Mouse (Mus musculus): ENCODE measurements around the gene Gm13030.
"Not testable (repeated sequence)": the region's sequence is repeated elsewhere in the genome, so short reads cannot be mapped to it uniquely, and the experiment has no call there.

The Gm13030 gene

DNA sequence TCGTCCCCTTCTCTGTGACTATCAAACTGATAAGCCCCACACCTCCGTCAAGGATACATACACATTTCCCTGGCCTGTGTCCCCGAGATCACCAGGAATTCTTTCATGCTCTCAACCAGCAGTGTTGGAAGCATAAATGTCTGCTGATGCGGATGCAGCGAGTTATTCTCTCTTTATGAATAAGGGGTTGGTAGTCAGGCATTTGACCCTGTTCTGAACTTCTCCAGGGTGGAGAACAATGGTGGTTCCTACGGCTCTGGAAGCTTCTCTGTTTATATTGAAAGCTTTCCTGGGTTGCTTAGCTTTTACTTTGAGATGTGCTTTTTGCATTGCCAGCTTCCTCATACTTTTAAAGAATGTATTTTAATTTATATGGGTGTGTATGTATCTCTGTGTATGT is at the start of gene Gm13030:
Gene Gm13030, minus strand, starts transcription at position 101 of the 400 bp plus-strand sequence.
- no peak for DNase-seq (ENCODE audit: low spot score in 2 of 2)

DNA sequence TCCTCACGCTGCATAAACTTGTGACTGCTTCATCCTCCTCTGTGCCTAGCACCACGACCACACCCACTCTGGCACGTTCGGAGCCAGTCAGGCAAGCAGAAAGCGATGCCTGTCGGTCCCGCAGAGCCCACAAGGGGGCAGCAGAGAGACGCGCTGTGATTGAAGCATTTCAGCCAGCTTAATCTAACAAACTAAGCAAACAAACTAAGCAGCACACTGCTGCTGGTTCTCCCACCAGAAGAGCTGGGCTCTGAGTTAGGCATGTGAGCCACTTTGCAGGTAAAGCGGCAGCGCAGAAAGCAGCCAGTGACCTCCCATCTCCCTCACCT is 48.3 kb upstream of the Gm13030 start:
- DNase-seq (ENCODE audit: low spot score in 2 of 2) = peak; percentile 97 to 98

DNA sequence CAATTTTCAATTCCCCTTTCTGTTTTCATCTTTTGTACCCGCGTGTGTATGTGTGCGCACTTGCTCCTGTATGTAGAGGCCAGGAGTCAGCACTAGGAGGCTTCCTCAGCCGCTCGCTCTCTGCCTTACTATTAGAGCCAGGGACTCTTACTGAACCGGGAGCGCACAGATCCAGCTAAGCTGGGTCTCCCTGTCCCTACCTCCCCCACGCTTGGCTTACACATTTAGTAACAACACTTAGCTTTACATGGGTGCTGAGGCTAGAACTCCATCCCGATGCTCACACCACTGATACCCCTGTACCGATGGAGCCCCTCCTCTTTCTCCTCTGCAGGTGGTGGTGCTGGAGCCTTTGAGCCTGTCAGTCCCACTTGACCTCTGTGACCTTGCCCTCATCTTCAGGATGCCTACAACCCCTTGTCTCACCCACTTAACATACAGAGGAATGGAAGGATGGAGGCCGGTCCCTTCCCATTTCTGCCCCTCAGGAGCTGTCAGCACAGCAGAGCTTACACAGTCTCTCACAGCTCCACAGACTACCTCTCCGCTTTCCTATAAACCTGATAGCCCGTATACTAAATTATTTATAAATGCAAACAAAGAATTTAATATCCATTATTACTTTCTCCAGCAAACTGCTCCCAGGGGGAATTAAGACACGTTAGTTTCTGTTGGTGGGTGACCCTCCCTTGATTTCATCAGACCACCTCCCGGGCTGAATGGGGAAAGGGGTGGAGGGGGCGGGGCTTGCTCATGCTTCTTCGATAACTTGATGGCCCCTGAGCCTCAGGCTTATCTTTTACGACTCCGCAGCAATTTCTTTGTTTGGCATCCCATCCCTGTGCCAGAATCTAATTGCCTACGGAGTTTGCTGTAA is 47.7 kb upstream of the Gm13030 start:
- no peak for DNase-seq (ENCODE audit: low spot score in 2 of 2)

DNA sequence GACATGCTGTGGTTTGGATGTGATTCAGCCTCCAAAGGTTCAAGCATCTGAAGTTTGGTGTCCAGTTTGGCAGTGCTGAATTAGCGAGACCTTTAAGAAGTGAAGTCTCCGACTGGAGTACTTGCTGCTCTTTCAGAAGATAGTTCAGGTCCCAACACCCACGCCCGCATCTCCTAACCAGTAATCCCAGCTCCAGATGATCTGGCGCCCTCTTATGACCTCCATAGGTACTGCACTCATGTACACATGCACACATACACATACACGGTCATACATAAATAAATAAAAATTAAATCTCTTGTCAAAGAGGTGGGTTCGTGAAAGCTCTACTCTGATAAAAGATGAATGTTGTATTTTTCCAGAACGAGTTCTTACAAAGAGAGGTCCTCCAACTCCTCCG is 43.5 kb upstream of the Gm13030 start:
- no peak for DNase-seq (ENCODE audit: low spot score in 2 of 2)

DNA sequence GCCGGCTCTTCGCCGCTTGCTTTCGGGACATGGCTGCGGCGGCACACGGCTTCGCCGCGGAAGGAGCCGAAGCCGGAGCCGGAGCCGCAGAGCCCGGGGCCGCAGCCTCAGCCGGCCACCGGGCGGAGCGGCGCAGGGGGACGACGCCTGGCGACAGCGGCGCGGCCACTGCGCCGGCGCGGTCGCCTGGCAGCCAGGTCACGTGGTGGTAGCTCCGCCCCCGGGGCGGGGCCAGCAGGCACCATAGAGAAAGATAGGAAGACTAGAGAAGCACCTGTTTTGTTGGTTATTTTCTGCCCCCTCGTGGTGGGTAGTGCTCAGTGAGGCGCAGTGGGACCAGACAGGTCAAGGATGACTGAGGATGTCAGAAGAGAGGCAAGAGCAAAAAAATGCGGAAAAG is 40.0 kb upstream of the Gm13030 start, which contains the start of gene Otud3:
Gene Otud3, minus strand, starts transcription at position 149 of the 400 bp plus-strand sequence.
- DNase-seq (ENCODE audit: low spot score in 2 of 2) = peak; percentile 86 to 97

DNA sequence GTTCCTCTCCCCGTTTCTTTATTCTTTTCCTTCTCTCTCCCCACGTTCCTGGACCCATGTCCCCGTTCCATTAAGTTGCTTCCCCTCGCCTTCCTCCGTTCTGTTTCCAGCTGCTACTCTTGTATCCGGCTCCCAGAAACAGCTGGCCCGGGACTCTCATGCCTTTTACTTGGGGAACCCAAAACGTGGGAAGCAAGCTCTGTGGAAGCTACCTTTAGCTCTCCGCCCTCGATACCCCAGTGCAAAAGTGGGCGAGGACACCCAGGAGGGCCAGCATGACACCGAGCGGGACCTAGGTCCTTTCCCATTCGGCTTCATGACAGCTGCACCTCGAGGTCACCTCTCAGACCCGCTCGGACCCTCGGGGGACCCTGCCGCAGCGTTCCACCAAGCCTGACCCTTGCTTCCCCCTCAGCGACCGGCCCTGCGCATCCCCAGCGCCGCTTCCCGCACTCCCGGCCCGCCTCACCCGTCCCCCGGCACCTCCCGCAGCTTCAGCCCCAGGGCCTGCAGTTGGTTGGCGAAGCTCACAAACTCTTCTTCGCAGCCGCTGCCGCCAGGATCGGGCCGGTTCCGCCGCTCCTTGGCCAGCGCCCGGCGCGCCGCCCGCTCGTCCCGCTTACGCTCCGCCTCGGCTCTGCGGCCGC is 39.5 kb upstream of the Gm13030 start:
- DNase-seq (ENCODE audit: low spot score in 2 of 2) = no peak

DNA sequence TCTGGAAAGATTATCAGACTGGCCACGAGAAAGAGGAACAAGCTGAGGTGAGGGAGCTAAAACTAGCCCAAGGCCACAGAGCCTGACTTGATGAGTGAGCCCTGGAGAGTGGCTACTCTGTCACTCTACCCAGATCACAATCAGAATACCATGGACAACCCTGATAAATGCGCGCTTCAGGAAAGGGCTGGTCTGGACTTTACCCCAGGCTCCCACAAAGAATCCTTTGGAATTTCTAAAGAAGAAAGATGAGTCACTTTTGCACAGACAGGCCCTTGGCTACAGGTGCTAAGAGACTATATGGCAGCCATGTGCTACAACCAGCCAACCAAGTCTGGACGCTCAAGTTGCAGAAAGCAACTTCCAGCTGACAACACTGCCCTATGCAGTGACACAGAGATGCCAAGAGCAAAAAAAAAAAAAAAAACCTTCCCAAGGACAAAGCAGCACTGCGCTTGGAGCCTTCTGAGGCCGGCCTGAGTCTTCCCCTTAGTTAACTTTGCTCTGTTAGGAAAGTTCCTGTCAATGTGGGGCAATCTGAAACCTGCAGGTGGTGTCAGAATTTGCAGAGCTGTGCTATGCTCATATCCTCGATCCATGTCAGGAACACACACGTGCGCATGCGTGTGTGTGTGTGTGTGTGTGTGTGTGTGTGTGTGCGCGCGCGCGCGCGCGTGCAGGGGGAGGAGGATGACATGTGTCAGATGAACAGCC is 32.0 kb upstream of the Gm13030 start:
- DNase-seq (ENCODE audit: low spot score in 2 of 2) = no peak

DNA sequence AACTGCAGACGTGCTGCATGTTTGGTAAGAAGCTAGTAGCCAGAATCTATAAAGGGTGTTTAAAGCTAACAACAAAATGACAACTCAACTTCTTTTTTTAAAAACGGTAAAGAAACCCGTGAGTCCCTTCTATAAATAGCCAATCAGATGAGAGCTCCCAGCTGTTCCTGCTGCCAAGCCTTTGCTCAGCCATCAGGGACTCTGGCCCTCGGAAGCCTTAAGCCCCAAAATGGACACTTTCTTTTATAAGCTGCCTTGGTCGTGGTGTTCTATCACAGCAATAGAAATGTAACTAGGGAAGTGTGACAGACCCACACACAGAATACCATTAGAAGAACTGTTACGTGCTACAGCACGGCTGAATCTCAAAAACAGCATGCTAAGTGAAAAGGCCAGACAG is 25.6 kb upstream of the Gm13030 start:
- DNase-seq (ENCODE audit: low spot score in 2 of 2) = no peak

DNA sequence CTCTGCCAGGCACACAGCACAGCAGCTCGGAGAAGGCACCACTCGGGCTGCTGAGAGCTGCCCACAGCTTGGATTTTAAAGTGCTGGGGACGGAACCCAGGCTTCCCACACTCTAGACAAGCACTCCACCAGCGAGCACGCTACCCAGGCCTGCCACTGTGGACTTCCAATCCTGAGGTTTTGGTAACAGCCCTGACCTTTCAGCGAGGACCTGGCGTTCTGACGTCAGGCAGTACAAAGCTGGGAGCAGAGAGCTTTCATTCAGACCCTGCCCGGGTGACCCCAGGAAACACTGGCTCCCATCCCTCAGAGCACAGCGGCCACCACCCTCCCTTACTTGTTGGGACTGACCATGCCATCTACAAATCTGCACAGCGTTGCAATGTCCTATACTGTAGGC is 20.0 kb upstream of the Gm13030 start:
- DNase-seq (ENCODE audit: low spot score in 2 of 2) = not testable (repeated sequence)

DNA sequence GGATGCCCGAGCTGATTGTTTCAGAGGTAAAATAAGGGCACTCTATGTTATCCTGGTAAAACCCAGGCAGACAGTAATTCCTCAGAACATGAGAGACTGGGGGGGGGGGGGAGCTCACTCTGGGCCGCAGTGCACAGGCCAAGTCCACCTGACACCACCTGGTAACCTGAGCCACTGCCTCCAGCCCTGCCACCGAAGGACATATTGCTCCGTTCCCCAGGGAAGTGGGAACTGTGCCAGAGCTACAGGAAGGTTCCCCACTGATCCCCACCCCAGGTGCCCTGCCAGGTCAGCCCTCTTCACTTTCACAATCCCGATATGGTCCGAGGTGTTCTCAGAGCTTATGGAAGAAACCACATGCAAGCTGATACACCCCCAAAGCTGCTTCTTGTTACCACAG is 18.9 kb upstream of the Gm13030 start:
- no peak for DNase-seq (ENCODE audit: low spot score in 2 of 2)

DNA sequence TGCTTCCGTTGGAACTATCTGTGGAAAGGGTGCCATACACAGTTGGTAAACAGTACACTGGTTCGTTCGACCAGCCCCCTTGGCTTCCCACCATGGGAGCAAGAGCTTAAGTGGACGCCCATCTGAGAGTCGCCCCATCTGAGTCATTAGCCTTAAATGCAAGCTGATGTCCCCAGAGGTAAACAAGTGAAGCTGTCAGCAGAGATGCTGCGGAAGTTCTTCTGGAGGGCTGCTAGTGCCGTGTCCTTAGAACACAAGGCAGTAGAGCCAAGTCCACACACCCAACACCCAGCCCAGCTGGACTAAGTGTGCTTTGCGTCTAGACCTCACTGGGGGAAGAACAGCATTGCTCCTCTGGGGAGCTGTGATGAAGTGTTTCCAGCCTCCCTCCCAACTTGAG is 15.9 kb upstream of the Gm13030 start:
- DNase-seq (ENCODE audit: low spot score in 2 of 2) = no peak

DNA sequence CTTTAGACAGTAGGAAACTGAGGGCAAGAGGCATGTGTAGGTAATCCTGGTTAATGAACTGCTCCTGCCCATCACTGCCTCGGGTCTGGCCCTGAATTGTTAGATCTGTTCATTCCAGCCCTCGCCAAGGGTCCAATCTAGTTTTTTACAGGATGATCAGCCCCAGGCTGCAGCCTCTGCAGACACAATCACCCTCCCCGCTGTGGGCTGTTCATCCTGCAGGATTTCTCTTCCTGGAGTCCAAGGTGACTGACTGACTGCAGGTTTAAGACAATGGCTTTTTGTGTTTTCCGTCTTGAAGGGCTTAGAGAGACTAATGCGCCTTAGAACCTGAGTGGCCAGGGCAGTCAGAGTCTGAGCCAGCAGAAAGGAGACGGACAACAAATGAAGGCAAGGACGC is 15.4 kb upstream of the Gm13030 start:
- DNase-seq (ENCODE audit: low spot score in 2 of 2) = no peak

DNA sequence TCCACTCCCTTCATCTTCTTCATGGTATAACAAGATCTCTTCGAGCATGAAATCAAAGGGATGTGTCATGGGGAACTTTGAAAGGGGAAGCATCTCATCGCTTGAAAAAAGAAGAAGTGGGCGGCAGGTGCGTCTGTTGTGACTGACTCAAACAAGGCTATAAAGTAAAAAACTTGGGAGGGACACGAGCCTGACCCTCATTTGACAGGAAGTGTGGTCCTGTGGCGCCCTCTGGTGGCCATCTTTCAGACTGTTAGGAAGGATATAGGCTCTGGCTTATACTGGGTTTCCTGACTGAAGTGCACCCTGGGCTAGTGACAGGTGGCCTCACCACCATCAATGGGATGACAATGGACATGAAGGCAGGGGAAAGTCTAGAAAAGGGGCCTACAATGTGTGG is 10.5 kb upstream of the Gm13030 start:
- DNase-seq (ENCODE audit: low spot score in 2 of 2) = peak; percentile 90 to 93

DNA sequence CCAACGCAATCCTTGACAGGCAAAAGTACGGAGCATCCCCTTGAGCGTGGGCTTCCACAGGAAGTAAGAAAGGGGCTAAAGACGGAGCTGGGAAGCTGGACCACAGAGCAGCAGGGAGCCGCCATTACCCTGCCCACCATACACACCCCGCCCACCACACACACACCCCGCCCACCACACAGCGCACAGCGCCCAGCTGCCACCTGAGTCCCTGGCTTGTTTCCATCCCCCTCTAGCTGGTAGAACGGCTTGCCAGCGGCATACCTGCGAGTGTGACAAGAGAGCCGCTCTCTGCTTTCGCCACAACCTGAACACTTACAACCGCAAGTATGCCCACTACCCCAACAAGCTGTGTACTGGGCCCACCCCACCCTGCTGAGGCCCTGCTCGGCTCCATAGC is 8.4 kb upstream of the Gm13030 start:
- no peak for DNase-seq (ENCODE audit: low spot score in 2 of 2)

DNA sequence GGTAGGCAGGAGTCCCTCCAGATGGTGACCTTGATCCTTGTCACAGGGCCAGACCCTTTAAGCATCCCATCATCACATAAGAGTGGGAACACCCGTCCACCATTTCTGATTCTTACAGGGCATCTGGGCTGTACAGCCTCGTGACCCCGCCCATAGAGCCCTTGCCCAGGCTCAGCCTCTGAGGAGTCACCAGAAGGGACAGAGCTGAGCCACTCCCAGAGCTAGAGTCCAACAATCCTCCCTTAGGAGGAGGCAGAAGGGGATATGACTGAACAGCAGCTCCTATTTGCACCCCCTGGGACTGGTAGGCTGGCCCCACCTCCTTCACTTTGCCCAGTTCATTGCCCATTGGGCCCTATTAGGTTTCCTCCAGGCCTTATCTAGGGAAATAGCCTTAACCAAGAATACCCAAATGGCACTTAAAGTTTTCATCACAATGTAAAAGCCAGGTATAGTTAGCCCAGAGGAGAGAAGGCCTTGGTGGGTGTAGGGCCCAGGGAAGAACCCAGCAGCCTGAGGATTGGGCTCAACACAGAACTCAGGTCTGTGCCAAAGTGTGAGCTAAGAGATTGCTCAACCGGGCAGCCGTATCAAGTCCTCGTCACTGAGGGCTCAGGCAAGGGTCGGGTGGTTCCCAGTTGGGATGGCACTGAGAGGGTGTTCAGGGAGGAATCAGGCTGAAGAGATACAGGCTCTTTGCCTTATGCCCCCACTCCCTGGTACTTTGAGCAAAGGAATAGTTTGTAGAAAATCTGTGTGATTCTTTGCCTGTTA is 7.2 kb upstream of the Gm13030 start:
- DNase-seq (ENCODE audit: low spot score in 2 of 2) = no peak

DNA sequence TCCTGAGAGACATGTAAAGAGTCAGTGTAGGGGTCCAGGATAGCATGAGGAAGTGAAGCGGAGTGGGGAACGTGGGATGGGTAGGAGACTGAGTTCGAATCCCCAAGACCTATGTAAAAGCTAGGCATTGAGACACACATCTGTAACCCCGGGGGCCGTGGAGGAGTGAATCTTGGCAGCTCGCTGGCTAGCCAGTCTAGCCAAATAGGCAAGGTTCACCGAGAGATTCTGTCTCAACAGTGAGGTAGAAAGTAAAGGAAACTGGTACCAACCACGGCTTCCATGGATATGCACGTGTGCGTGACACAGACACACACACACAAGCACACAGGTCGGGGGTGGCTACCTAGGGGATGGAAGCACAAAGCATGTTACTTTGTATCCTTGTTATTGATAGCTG is 6.0 kb upstream of the Gm13030 start:
- no peak for DNase-seq (ENCODE audit: low spot score in 2 of 2)

DNA sequence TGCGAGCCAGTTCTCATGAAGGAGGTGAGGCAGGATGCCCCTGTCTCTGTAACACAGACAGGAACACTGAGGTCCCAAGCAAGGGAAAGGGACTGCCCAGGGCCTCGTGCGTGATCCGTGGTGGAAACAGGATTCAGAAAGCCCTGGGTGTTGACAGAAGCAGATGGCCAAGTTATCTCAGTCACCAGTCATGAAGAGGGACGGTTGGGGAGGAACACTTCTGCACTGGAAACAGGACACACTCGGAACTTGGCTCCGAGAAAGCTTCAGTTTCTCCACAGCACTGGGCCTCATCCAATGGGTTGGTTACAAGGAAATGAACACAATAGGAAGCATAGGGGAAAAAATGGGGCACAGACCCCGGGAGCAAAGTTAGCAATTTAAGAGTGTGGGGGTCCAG is 5.0 kb upstream of the Gm13030 start:
- no peak for DNase-seq (ENCODE audit: low spot score in 2 of 2)

DNA sequence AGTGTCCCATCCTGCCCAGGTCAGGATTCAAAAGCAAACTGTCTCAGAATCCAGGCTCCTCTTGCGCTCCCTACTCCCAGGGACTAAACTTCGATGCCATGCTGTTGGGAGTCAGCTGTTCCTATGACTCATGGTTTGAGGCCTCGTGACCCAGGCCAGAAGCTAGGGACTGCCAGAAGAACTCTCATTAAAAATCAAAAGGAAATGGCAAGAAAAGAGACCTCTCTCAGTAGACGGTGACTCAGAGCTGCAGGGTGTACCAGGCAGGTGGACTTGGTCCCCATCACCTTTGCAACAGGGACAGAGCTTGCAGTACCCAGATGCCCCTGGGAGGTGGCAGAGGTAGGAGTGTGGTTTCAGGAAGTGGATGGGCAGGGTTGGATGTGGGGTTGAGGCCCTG is 4.0 kb upstream of the Gm13030 start, which contains the start of gene Pla2g2e:
Gene Pla2g2e, plus strand, starts transcription at position 212 of the 400 bp plus-strand sequence.
- DNase-seq (ENCODE audit: low spot score in 2 of 2) = no peak

DNA sequence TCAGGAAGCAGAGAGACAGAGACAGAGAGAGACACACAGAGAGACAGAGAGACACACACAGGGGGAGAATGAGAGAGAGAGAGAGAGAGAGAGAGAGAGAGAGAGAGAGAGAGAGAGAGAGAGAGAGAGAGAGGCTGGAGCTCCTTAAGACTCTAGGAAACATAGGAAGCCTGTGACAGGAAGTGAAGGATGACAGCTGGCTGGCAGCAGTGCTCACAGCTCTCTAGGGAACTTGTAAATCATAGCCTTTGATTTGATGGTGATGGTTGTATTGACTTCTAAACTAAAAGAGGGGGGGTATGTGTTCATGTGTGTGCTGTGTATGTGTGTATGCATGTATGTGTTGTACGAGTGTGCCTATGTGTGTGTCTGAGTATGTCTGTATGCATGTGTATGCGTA is 2.2 kb upstream of the Gm13030 start:
- DNase-seq (ENCODE audit: low spot score in 2 of 2) = no peak

DNA sequence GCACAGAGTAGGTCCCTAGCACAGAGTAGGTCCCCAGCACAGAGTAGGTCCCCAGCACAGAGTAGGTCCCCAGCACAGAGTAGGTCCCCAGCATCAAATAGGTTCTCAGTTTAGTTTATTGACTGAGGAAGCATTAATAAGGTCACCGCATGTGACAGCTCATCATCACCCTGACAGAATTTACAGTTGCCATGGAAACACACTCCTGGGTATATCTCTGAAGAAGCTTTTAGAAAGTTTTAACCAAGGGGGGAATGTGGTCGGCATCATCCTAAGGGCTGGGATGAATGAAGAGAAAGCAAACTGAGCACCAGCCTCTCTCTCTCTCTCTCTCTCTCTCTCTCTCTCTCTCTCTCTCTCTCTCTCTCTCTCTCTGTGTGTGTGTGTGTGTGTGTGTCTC is 1.5 kb upstream of the Gm13030 start:
- not testable (repeated sequence) for DNase-seq (ENCODE audit: low spot score in 2 of 2)

DNA sequence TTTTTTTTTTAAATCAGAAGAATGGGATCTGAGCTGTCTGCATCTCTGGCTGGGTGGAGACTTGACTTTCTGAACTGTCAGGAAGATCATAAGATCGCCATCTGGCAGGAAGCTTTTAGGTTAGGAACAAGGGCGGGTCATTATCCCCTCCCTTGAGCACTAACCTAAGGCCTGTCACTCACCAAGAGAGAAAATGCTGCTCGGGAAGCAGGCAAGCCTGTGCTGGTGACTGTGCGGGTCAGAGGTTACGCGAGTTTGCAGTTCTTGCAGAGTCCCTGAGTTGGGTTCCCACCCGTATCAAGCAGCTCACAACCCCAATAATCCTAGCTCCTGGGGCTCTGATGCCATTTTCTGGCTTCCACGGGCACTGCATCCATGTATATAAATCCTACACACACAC is 5.1 kb downstream of the Gm13030 start:
- DNase-seq (ENCODE audit: low spot score in 2 of 2) = no peak

DNA sequence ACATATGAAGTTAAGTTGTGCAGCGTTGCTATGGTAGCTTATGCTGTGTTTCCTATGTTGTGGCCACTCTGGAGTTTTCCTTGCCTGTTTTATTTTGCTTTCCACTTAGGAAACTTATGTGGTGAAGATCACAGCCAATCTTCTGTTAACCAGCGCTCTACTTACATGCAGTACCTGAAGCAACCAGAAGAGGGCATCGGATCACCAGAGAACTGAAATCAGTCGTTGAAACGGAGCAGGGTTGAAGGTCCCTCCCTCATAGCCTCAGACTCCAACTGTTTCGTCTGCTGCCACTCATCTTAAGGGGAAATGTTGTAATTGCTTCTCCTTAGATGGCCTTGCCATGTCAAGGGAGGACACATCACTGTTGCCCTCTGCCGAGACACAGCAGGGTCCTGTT is 7.4 kb downstream of the Gm13030 start:
- peak in 1 of 2 experiments; percentile 84 for DNase-seq (ENCODE audit: low spot score in 2 of 2)
